Mouse (Mus musculus) T-helper 17 cell (primary cell): ENCODE measurements around the gene Scgb2b21.
"Not testable (repeated sequence)": the region's sequence is repeated elsewhere in the genome, so short reads cannot be mapped to it uniquely, and the experiment has no call there.

Experiments
- in situ Hi-C, 2 experiments: fragments of 300-600 bp; cut with MboI, MseI; formaldehyde crosslinking; loops; 1 replicate in 1 of 2; 2 replicates in 1 of 2; pipeline ENCODE4 v1.15.1; 2025; ENCODE audit warnings: high pct_unique_total_duplicates in 2 of 2

Gene Scgb2b21

GRCm38 (mm10) chr7:33520358-33520757, at the start of gene Scgb2b21:
TSS of gene Scgb2b21 (minus strand) at chr7:33520458.
- in situ Hi-C loops: no loop called here

DNA sequence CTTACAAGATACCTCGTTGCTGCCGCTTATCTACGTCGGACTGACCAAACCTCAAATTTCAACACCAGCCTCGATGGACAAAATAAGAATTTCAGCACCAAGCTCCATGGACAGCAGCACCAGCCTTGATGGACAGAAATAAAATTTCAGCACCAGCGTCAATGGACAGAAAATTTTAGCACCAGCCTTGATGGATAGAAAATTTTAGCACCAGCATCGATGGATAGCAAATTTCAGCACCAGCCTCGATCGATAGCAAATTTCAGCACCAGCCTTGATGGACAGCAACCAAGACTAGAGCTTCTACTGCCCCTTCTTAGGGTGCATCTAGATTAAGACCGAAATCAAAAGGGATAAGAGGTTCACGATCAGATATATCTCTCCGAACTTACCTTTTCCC, 23.2 kb upstream of the Scgb2b21 start:
- in situ Hi-C loops: not testable (repeated sequence)
